8 mouse cellular contexts compared by ENCODE assay signal in genomic region chr15:77366706-77367484, GRCm38 (mm10). TPM values are rescaled to one million over a fixed set of nuclear protein-coding genes. Genes with fewer than 3 reads are reported as not detected.
DNase-seq lines count a peak whose midpoint lies in the region; ATAC-seq and TF ChIP-seq lines count a peak whose summit lies in the region.

No protein-coding gene starts in this region.

- peaks cover 70% of the 10 kb centered on the region for H3K27me3 ChIP-seq in CH12.LX (replicated peaks)
- no peaks in the 10 kb centered on the region for H3K27me3 ChIP-seq in forebrain, embryonic 12.5 days
- H3K27me3 ChIP-seq in heart, postnatal 0 days (ENCODE audit: control insufficient read depth, insufficient read depth, low read length) = no peaks in the 10 kb centered on the region
- H3K27me3 ChIP-seq in liver, postnatal 0 days (ENCODE audit: insufficient read depth, low read length) = no peaks in the 10 kb centered on the region

- peak in 1 of 2 experiments; percentile 62; a peak in 2 of 4 replicates for TF ChIP-seq CTCF in CH12.LX (conservative IDR thresholded peaks at IDR 0.05 in 1 of 2, IDR thresholded peaks at IDR 0.05 in 1 of 2; ENCODE audit: low read depth in 2 of 2, low read length in 2 of 2)
- peak; percentile 66 for TF ChIP-seq CTCF in heart, postnatal 0 days (IDR thresholded peaks at IDR 0.05; ENCODE audit: low read depth)
- TF ChIP-seq CTCF in liver, postnatal 0 days (IDR thresholded peaks at IDR 0.05; ENCODE audit: low read depth) = peak; percentile 65

- 1% methylated on average over 26 of the region's 26 CpGs for WGBS in forebrain, embryonic 12.5 days
- 1% methylated on average over 26 of the region's 26 CpGs for WGBS in heart, postnatal 0 days
- WGBS in liver, postnatal 0 days (ENCODE audit: insufficient replicate concordance) = 7% methylated on average over 26 of the region's 26 CpGs

- no peak for TF ChIP-seq EP300 in CH12.LX (IDR thresholded peaks at IDR 0.05; ENCODE audit: low read length)
- TF ChIP-seq EP300 in heart, postnatal 0 days (IDR thresholded peaks at IDR 0.05; ENCODE audit: low read depth) = peak; percentile 56; the same call in 1 of the 2 replicates
- no peak for TF ChIP-seq EP300 in liver, postnatal 0 days (IDR thresholded peaks at IDR 0.05; ENCODE audit: low read depth)

- TF ChIP-seq RAD21 in CH12.LX (IDR thresholded peaks at IDR 0.05; ENCODE audit: low read depth, low read length) = peak; percentile 48

- peak; percentile 30 for DNase-seq in CH12.LX (ENCODE audit: extremely low read depth)
- DNase-seq in c-Kit-positive CD71-positive TER-119-negative erythroid progenitor cells, embryonic 14.5 days (ENCODE audit: low read depth) = peak; percentile 54
- DNase-seq in heart, postnatal 0 days (ENCODE audit: low spot score) = peak; percentile 90
- DNase-seq in kidney, postnatal 4 days = peak; percentile 94 to 95
- DNase-seq in liver, postnatal 0 days = peak; percentile 76
- peak; percentile 70 for DNase-seq in ovary, adult 18-20 months (ENCODE audit: low spot score)
- DNase-seq in thymus, postnatal 36 days = peak; percentile 33 to 55

- in situ Hi-C loops in CH12.LX (cut with MboI; ENCODE audit: low pct_ligation_motif_present, low pct_unique_long_range_greater_than_20kb, low sequenced_read_pairs) = loop anchor here (25.0 kb wide), 1 partner anchor 380 kb away; no protein-coding TSS in a partner anchor

- H3K27ac ChIP-seq in CH12.LX (ENCODE audit: insufficient read depth, low read depth) = no peak overlapping the region
- H3K27ac ChIP-seq in forebrain, embryonic 12.5 days = peak overlapping the region; percentile 92
- peak overlapping the region; percentile 92 for H3K27ac ChIP-seq in heart, postnatal 0 days (ENCODE audit: low read depth)
- peak overlapping the region; percentile 35 for H3K27ac ChIP-seq in liver, postnatal 0 days (ENCODE audit: low read depth)

- peak; percentile 62 for ATAC-seq in forebrain, embryonic 12.5 days (ENCODE audit: low FRiP score)
- ATAC-seq in heart, postnatal 0 days (ENCODE audit: insufficient read depth, low read depth) = peak; percentile 66
- peak; percentile 60 for ATAC-seq in liver, postnatal 0 days

- no peak overlapping the region for H3K4me3 ChIP-seq in CH12.LX (replicated peaks in 1 of 3; ENCODE audit: low read depth in 2 of 3, low read length in 2 of 3, poor library complexity in 1 of 3)
- peak overlapping the region; percentile 31 for H3K4me3 ChIP-seq in forebrain, embryonic 12.5 days (replicated peaks)
- H3K4me3 ChIP-seq in heart, postnatal 0 days (ENCODE audit: low read depth, low read length) = peak overlapping the region; percentile 22
- H3K4me3 ChIP-seq in liver, postnatal 0 days (ENCODE audit: low read depth, low read length) = peak overlapping the region; percentile 3; the same call in 1 of the 2 replicates

- no peaks in the 10 kb centered on the region for H3K9me3 ChIP-seq in CH12.LX (replicated peaks; ENCODE audit: low read length)
- H3K9me3 ChIP-seq in forebrain, embryonic 12.5 days = no peaks in the 10 kb centered on the region
- no peaks in the 10 kb centered on the region for H3K9me3 ChIP-seq in heart, postnatal 0 days (replicated peaks; ENCODE audit: control insufficient read depth, low read length)
- no peaks in the 10 kb centered on the region for H3K9me3 ChIP-seq in liver, postnatal 0 days (ENCODE audit: low read length)

- no peak overlapping the region for H3K9ac ChIP-seq in CH12.LX (ENCODE audit: insufficient read depth, low read depth)
- H3K9ac ChIP-seq in forebrain, embryonic 12.5 days = peak overlapping the region; percentile 54
- peak overlapping the region; percentile 28; the same call in 1 of the 2 replicates for H3K9ac ChIP-seq in heart, postnatal 0 days (replicated peaks; ENCODE audit: low read depth, low read length)
- no peak overlapping the region for H3K9ac ChIP-seq in liver, postnatal 0 days (replicated peaks)

- H3K4me2 ChIP-seq in CH12.LX (ENCODE audit: insufficient read depth, low read depth, poor library complexity, severe bottlenecking) = no peak overlapping the region
- peak overlapping the region; percentile 58 for H3K4me2 ChIP-seq in forebrain, embryonic 12.5 days
- peak overlapping the region; percentile 56 for H3K4me2 ChIP-seq in heart, postnatal 0 days (ENCODE audit: low read depth, low read length)
- H3K4me2 ChIP-seq in liver, postnatal 0 days (ENCODE audit: low read depth, low read length) = peak overlapping the region; percentile 42

- no peak for TF ChIP-seq POLR2A in CH12.LX (IDR thresholded peaks at IDR 0.05; ENCODE audit: low read depth, low read length)

- no peaks in the 10 kb centered on the region for H3K36me3 ChIP-seq in CH12.LX (replicated peaks in 1 of 2; ENCODE audit: control insufficient read depth in 1 of 2, insufficient read depth in 1 of 2, low read length in 1 of 2)
- H3K36me3 ChIP-seq in forebrain, embryonic 12.5 days (replicated peaks) = no peaks in the 10 kb centered on the region
- H3K36me3 ChIP-seq in heart, postnatal 0 days (replicated peaks; ENCODE audit: control insufficient read depth, insufficient read depth, low read length) = no peaks in the 10 kb centered on the region
- no peaks in the 10 kb centered on the region for H3K36me3 ChIP-seq in liver, postnatal 0 days (replicated peaks; ENCODE audit: insufficient read depth, low read length)

- H3K4me1 ChIP-seq in CH12.LX (ENCODE audit: control insufficient read depth in 1 of 2, insufficient read depth in 2 of 2) = no peaks in the 10 kb centered on the region; a peak in 1 of 4 replicates
- peaks cover 45% of the 10 kb centered on the region for H3K4me1 ChIP-seq in forebrain, embryonic 12.5 days
- peaks cover 24% of the 10 kb centered on the region for H3K4me1 ChIP-seq in heart, postnatal 0 days (ENCODE audit: control insufficient read depth, insufficient read depth)
- H3K4me1 ChIP-seq in liver, postnatal 0 days (ENCODE audit: insufficient read depth) = peaks cover 7% of the 10 kb centered on the region

- H3K79me2 ChIP-seq in CH12.LX (replicated peaks; ENCODE audit: control insufficient read depth, extremely low read depth, insufficient read depth, poor library complexity, severe bottlenecking) = no peaks in the 10 kb centered on the region

- dilution Hi-C loops in CH12.LX (cut with MboI; ENCODE audit: extremely low pct_ligation_motif_present, extremely low pct_unique_long_range_greater_than_20kb, low sequenced_read_pairs) = no loop called here

TF ChIP-seq in CH12.LX, 34 proteins besides CTCF, POLR2A, EP300 and RAD21:
- TF ChIP-seq ZNF384 (IDR thresholded peaks at IDR 0.05; ENCODE audit: low read depth, low read length) (0 out of 2 replicates have a peak, but pooled peaks have one; percentile 9), ZMIZ1 (IDR thresholded peaks at IDR 0.05; ENCODE audit: low read depth, low read length) (no peak)

RNA-seq across cellular contexts. Expression of gene Apol7a, which starts 32.0 kb away (rescaled TPM):
- not detected in 2 replicates for total RNA-seq in CH12.LX (2012; rRNA removed)
- total RNA-seq in CH12.LX (2014; rRNA removed) = not detected in 2 replicates
- not detected in 2 replicates for polyA plus RNA-seq in CH12.LX (2012; ENCODE audit: insufficient read length, low read depth)
- polyA plus RNA-seq in forebrain, embryonic 12.5 days (2016; fragmentation: Nextera tagmentation; extraction: Ambion mirVana) = not detected in 2 replicates
- 1.3 TPM in 1 of 2 replicates, not detected in the other for total RNA-seq in heart, postnatal 0 days (2014; rRNA removed; ENCODE audit: low replicate concordance)
- polyA plus RNA-seq in heart, postnatal 0 days (2015; fragmentation: Nextera tagmentation; extraction: Ambion mirVana) = 0.20 and 0.27 TPM in 2 replicates
- polyA plus RNA-seq in liver, postnatal 0 days (2015; fragmentation: Nextera tagmentation; extraction: Ambion mirVana) = 17.6 and 20.8 TPM in 2 replicates

RNA-seq across cellular contexts. Expression of gene Apol9a, which starts 44.0 kb away (rescaled TPM):
- not detected in 2 replicates for total RNA-seq in CH12.LX (2012; rRNA removed)
- not detected in 2 replicates for total RNA-seq in CH12.LX (2014; rRNA removed)
- polyA plus RNA-seq in CH12.LX (2012; ENCODE audit: insufficient read length, low read depth) = not detected in 2 replicates
- not detected in 2 replicates for polyA plus RNA-seq in forebrain, embryonic 12.5 days (2016; fragmentation: Nextera tagmentation; extraction: Ambion mirVana)
- 0.12 TPM in 1 of 2 replicates, not detected in the other for total RNA-seq in heart, postnatal 0 days (2014; rRNA removed; ENCODE audit: low replicate concordance)
- 0.45 and 0.52 TPM in 2 replicates for polyA plus RNA-seq in heart, postnatal 0 days (2015; fragmentation: Nextera tagmentation; extraction: Ambion mirVana)
- 0.34 and 0.81 TPM in 2 replicates for polyA plus RNA-seq in liver, postnatal 0 days (2015; fragmentation: Nextera tagmentation; extraction: Ambion mirVana)

Comparison
In these comparisons a context has a peak if more than half of its experiments do, and no peak if none do; other contexts are left out.
1. DNase-seq: peak in every context shown above with its lines; median percentile 94 in kidney, postnatal 4 days; 90 in heart, postnatal 0 days; 76 in liver, postnatal 0 days; 70 in ovary, adult 18-20 months; 54 in c-Kit-positive CD71-positive TER-119-negative erythroid progenitor cells, embryonic 14.5 days; 44 in thymus, postnatal 36 days; 30 in CH12.LX.
2. H3K4me3 ChIP-seq: peak in forebrain, embryonic 12.5 days (single experiment), heart, postnatal 0 days (single experiment) and liver, postnatal 0 days (single experiment); none in CH12.LX (0 of 3).
3. H3K9ac ChIP-seq: peak in forebrain, embryonic 12.5 days (single experiment) and heart, postnatal 0 days (single experiment); none in CH12.LX (single experiment) and liver, postnatal 0 days (single experiment).
4. RNA of gene Apol7a, which starts 32.0 kb away (polyA plus RNA-seq): 17.6 to 20.8 TPM in liver, postnatal 0 days; 0.20 to 0.27 TPM in heart, postnatal 0 days, not detected in CH12.LX and not detected in forebrain, embryonic 12.5 days; every median in the first group is over 10 times any median in the second.
5. Peak in every context shown above with its lines, with median percentiles within 50 percentile points of each other: ATAC-seq.